Mouse (Mus musculus): ENCODE measurements around the gene Alg14.

DNA sequence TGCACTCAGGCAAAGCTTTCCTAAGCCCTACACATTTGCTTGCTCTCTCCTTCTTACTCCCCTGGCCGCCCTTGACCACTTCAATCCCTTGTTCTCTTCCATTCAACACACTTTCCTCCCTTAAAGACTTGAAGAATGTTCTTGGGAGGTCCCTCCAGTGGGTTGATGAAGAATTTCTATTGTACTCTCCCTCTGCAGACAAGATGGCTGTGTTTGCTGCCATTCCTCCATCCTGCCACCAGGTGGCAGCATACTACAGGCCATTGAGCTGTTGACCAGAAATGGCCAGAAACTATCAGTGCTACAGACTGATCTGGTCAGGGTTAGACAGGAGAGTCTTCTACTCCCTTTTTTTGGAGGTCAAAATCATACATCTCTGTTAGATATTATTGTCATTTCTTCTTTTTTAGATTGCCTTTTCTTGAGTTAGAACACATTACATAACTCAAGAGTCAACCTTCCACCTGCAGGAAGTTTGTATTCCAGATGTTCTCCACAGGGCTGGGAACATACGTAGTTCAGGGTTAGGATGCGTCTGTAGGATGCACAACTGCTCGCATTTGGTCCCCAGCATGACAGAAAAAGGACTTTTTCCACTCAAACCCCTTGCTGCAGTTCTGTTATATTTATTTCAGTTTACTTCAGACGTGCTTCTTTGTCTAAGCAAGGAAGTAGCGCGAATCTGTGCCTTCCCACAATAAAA, 16.1 kb downstream of the Alg14 start:
- TF ChIP-seq CTCF (conservative IDR thresholded peaks at IDR 0.05 in 1 of 2, IDR thresholded peaks at IDR 0.05 in 1 of 2; ENCODE audit: low read depth in 2 of 2, low read length in 2 of 2) (peak; percentile 97), UBTF (IDR thresholded peaks at IDR 0.05; ENCODE audit: low read depth, low read length) (no peak), USF1 (IDR thresholded peaks at IDR 0.05; ENCODE audit: low read depth, low read length) (no peak), JUND (conservative IDR thresholded peaks at IDR 0.05; ENCODE audit: low read depth, low read length) (no peak), HCFC1 (IDR thresholded peaks at IDR 0.05; ENCODE audit: low read depth, low read length) (no peak), BHLHE40 (IDR thresholded peaks at IDR 0.05; ENCODE audit: low read depth, low read length) (no peak), ETS1 (conservative IDR thresholded peaks at IDR 0.05; ENCODE audit: low read depth, low read length) (no peak), MEF2A (IDR thresholded peaks at IDR 0.05; ENCODE audit: borderline replicate concordance, low read depth, low read length) (no peak), JUN (IDR thresholded peaks at IDR 0.05; ENCODE audit: insufficient read depth, low read depth, low read length) (no peak), GABPA (IDR thresholded peaks at IDR 0.05; ENCODE audit: insufficient replicate concordance, low read depth, low read length) (no peak), MYC (IDR thresholded peaks at IDR 0.05; ENCODE audit: low read depth, low read length) (no peak), NRF1 (IDR thresholded peaks at IDR 0.05; ENCODE audit: low read depth, low read length) (no peak; the same call in 1 of the 2 replicates), SMC3 (IDR thresholded peaks at IDR 0.05; ENCODE audit: low read depth, low read length) (peak; percentile 98)
